Mouse (Mus musculus): ENCODE measurements around the gene Odf3b.

DNA sequence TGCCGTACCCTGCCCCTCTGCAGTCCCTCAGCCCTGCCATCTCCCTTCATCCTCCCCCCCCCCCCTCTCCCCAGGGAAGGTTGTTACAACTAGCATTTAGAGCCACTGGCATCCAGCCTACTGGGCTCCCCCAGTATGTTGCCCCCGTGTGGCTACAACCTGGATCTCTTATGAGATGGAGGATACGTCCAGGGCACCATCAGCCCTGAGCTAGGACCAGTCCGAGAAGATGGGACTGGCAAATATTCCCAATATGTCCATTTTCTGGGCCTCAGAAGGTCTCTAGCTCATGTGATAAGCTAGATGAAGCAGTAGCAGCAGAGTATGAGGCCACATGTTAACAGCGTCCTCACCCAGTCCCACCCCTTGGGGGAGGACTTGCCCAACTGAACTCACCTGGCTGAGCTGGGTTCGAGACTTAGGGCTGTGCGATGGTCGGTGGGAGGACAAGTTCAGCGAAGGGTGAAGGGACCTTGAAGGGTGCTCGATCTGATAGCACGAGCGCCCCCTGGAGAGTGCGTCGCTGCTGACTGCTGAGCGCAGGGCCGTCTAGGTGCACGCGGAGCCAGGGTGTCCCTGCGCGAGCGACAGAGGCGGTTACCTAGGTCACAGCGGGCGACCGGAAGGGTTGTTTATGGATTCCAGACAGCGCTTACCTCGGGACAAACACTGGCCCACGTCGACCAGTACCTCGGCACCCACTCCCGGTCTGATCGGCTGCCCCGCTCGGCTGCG lies 5.9 kb downstream of the Odf3b start:
- no peak for TF ChIP-seq NELFE (IDR thresholded peaks at IDR 0.05; ENCODE audit: low read depth, low read length)
- TF ChIP-seq HCFC1 (IDR thresholded peaks at IDR 0.05; ENCODE audit: low read depth, low read length) = no peak; the same call in 1 of the 2 replicates
- TF ChIP-seq MEF2A (IDR thresholded peaks at IDR 0.05; ENCODE audit: borderline replicate concordance, low read depth, low read length) = no peak
- no peak for TF ChIP-seq POLR2A (IDR thresholded peaks at IDR 0.05; ENCODE audit: low read depth, low read length)
- no peak for TF ChIP-seq EP300 (IDR thresholded peaks at IDR 0.05; ENCODE audit: low read length)
- peak; percentile 40 to 78; a peak in 3 of 4 replicates for TF ChIP-seq CTCF (conservative IDR thresholded peaks at IDR 0.05 in 1 of 2, IDR thresholded peaks at IDR 0.05 in 1 of 2; ENCODE audit: low read depth in 2 of 2, low read length in 2 of 2)
- TF ChIP-seq ZC3H11A (IDR thresholded peaks at IDR 0.05; ENCODE audit: low read depth, low read length) = no peak
- no peak for TF ChIP-seq ZKSCAN1 (IDR thresholded peaks at IDR 0.05; ENCODE audit: borderline replicate concordance, low read depth, low read length)
- no peak for TF ChIP-seq USF1 (IDR thresholded peaks at IDR 0.05; ENCODE audit: low read depth, low read length)
- TF ChIP-seq ELF1 (IDR thresholded peaks at IDR 0.05; ENCODE audit: low read depth, low read length) = no peak; the same call in 1 of the 2 replicates
- no peak for TF ChIP-seq BHLHE40 (IDR thresholded peaks at IDR 0.05; ENCODE audit: low read depth, low read length)

Data from CH12.LX (cell line).